22 mouse cellular contexts compared by ENCODE assay signal in genomic region chr4:99131227-99131653, GRCm38 (mm10). TPM values are rescaled to one million over a fixed set of nuclear protein-coding genes. Genes with fewer than 3 reads are reported as not detected.
DNase-seq lines count a peak whose midpoint lies in the region; ATAC-seq and TF ChIP-seq lines count a peak whose summit lies in the region.
"Had no signal": no experiment of that assay in that cellular context is flagged by ENCODE, and none has a peak within 500 bp of the region (broad histone marks: within the 10 kb centered on the region; RNA-seq: fewer than 3 reads in every experiment).

No protein-coding gene starts in this region.

- peaks cover 0 to 6% of the 10 kb centered on the region in 2 experiments; a peak in 2 of 4 replicates for H3K36me3 ChIP-seq in MEL (ENCODE audit: control insufficient read depth in 1 of 2, insufficient read depth in 2 of 2, low read length in 2 of 2)
- H3K36me3 ChIP-seq in hindbrain, postnatal 0 days (ENCODE audit: insufficient read depth, low read length), result no peaks in the 10 kb centered on the region
- H3K36me3 ChIP-seq: forebrain, embryonic 12.5 days; heart, embryonic 12.5 days; hindbrain, embryonic 12.5 days; kidney, embryonic 15.5 days; liver, embryonic 15.5 days; lung, embryonic 15.5 days; midbrain, embryonic 12.5 days had no signal

- peak; percentile 32 to 63; a peak in 2 of 4 replicates for TF ChIP-seq EP300 in MEL (IDR thresholded peaks at IDR 0.05; ENCODE audit: low read depth in 1 of 2, low read length in 2 of 2)

- H3K9ac ChIP-seq in MEL (ENCODE audit: control insufficient read depth, low read depth, low read length, poor library complexity, severe bottlenecking), result no peak overlapping the region
- no peak overlapping the region for H3K9ac ChIP-seq in hindbrain, postnatal 0 days (replicated peaks; ENCODE audit: low read length)
- H3K9ac ChIP-seq: forebrain, embryonic 12.5 days; heart, embryonic 12.5 days; hindbrain, embryonic 12.5 days; kidney, embryonic 15.5 days; liver, embryonic 15.5 days; lung, embryonic 15.5 days; midbrain, embryonic 12.5 days had no signal

- no peak for TF ChIP-seq POLR2A in MEL (IDR thresholded peaks at IDR 0.05; ENCODE audit: control insufficient read depth in 1 of 2, insufficient read depth in 1 of 2, low read depth in 1 of 2, low read length in 2 of 2, poor library complexity in 1 of 2)

- H3K4me2 ChIP-seq in hindbrain, postnatal 0 days (ENCODE audit: low read depth, low read length), result no peak overlapping the region
- H3K4me2 ChIP-seq: forebrain, embryonic 12.5 days; heart, embryonic 12.5 days; hindbrain, embryonic 12.5 days; kidney, embryonic 15.5 days; liver, embryonic 15.5 days; lung, embryonic 15.5 days; midbrain, embryonic 12.5 days had no signal

- H3K27ac ChIP-seq in MEL (ENCODE audit: control insufficient read depth, low read depth, low read length), result no peak overlapping the region
- no peak overlapping the region for H3K27ac ChIP-seq in hindbrain, postnatal 0 days
- no peak overlapping the region for H3K27ac ChIP-seq in gastrocnemius, adult 2 months
- H3K27ac ChIP-seq: forebrain, embryonic 12.5 days; hindbrain, embryonic 12.5 days; kidney, embryonic 15.5 days; liver, embryonic 15.5 days; lung, embryonic 15.5 days; midbrain, embryonic 12.5 days had no signal

- intact Hi-C loops in gastrocnemius, adult 2 months (cut with DNase I), result no loop called here

- H3K4me1 ChIP-seq in MEL (ENCODE audit: control insufficient read depth in 1 of 2, insufficient read depth in 2 of 2, low read length in 2 of 2), result peaks cover 2 to 11% of the 10 kb centered on the region in 2 experiments; a peak in 3 of 4 replicates
- H3K4me1 ChIP-seq in hindbrain, postnatal 0 days (ENCODE audit: insufficient read depth, low read length), result no peaks in the 10 kb centered on the region
- H3K4me1 ChIP-seq: heart, embryonic 12.5 days; hindbrain, embryonic 12.5 days; kidney, embryonic 15.5 days; liver, embryonic 15.5 days; lung, embryonic 15.5 days; midbrain, embryonic 12.5 days had no signal

- peaks cover 0 to 3% of the 10 kb centered on the region in 2 experiments; a peak in 2 of 4 replicates for H3K27me3 ChIP-seq in MEL (ENCODE audit: control insufficient read depth in 1 of 2, insufficient read depth in 2 of 2, low read length in 2 of 2)
- no peaks in the 10 kb centered on the region for H3K27me3 ChIP-seq in hindbrain, postnatal 0 days (ENCODE audit: insufficient read depth, low read length)
- H3K27me3 ChIP-seq: forebrain, embryonic 12.5 days; heart, embryonic 12.5 days; hindbrain, embryonic 12.5 days; lung, embryonic 15.5 days; midbrain, embryonic 12.5 days; Patski had no signal

- ATAC-seq in hematopoietic stem cell, adult 5-6 weeks (replicated peaks in 1 of 2; ENCODE audit: insufficient read depth in 1 of 2, low FRiP score in 2 of 2, low TSS enrichment in 1 of 2, low read depth in 1 of 2, poor library complexity in 2 of 2, severe bottlenecking in 2 of 2), result peak; percentile 48 to 59; a peak in 3 of 4 replicates
- ATAC-seq in megakaryocyte progenitor cell, adult 5-6 weeks (replicated peaks; ENCODE audit: poor library complexity), result peak; percentile 61
- ATAC-seq in hindbrain, postnatal 0 days, result no peak
- ATAC-seq: Patski had no signal

- TF ChIP-seq CTCF in MEL (IDR thresholded peaks at IDR 0.05 in 2 of 3, conservative IDR thresholded peaks at IDR 0.05 in 1 of 3; ENCODE audit: control insufficient read depth in 1 of 3, insufficient read depth in 1 of 3, low read depth in 2 of 3, low read length in 3 of 3, poor library complexity in 1 of 3, severe bottlenecking in 1 of 3), result no peak
- no peak for TF ChIP-seq CTCF in hindbrain, postnatal 0 days (IDR thresholded peaks at IDR 0.05; ENCODE audit: low read depth)
- TF ChIP-seq CTCF in gastrocnemius, adult 2 months (IDR thresholded peaks at IDR 0.05), result no peak

- no peaks in the 10 kb centered on the region for H3K79me2 ChIP-seq in MEL (ENCODE audit: control insufficient read depth, insufficient read depth, low read length, poor library complexity)

- TF ChIP-seq RAD21 in MEL (IDR thresholded peaks at IDR 0.05; ENCODE audit: low read depth, low read length), result no peak

- DNase-seq in adrenal gland, postnatal 14 days, result peak; percentile 34
- no peak for DNase-seq in adrenal gland, adult 18-20 months (ENCODE audit: low spot score in 2 of 2)
- DNase-seq in MEL (ENCODE audit: low read depth, low spot score), result peak; percentile 30
- DNase-seq in hindbrain, postnatal 0 days (ENCODE audit: low spot score), result no peak
- DNase-seq in cerebellum, postnatal 14 days, result no peak
- DNase-seq in gastrocnemius, adult 2 months, result no peak
- DNase-seq: cerebellum, adult 9-10 months; heart, postnatal 10 days; kidney, postnatal 36 days; lung, postnatal 4 days; right cerebral cortex, postnatal 14 days; spleen, adult 18-20 months had no signal

- 90% methylated on average over 9 of the region's 9 CpGs for WGBS in hindbrain, postnatal 0 days

- no peaks in the 10 kb centered on the region for H3K9me3 ChIP-seq in MEL (replicated peaks; ENCODE audit: insufficient read depth, low read length)
- no peaks in the 10 kb centered on the region for H3K9me3 ChIP-seq in hindbrain, postnatal 0 days (ENCODE audit: low read length)
- H3K9me3 ChIP-seq: forebrain, embryonic 12.5 days; heart, embryonic 12.5 days; hindbrain, embryonic 12.5 days; kidney, embryonic 15.5 days; liver, embryonic 15.5 days; lung, embryonic 15.5 days; midbrain, embryonic 12.5 days had no signal

- H3K4me3 ChIP-seq in MEL (ENCODE audit: control insufficient read depth in 1 of 2, insufficient read depth in 1 of 2, low read depth in 2 of 2, low read length in 2 of 2), result no peak overlapping the region
- H3K4me3 ChIP-seq in hindbrain, postnatal 0 days (ENCODE audit: low read length), result no peak overlapping the region
- H3K4me3 ChIP-seq in gastrocnemius, adult 2 months, result no peak overlapping the region
- H3K4me3 ChIP-seq: forebrain, embryonic 12.5 days; heart, embryonic 12.5 days; hindbrain, embryonic 12.5 days; kidney, embryonic 15.5 days; liver, embryonic 15.5 days; lung, embryonic 15.5 days; midbrain, embryonic 12.5 days had no signal

TF ChIP-seq in MEL, 35 proteins besides CTCF, POLR2A, EP300 and RAD21:
- TF ChIP-seq UBTF (IDR thresholded peaks at IDR 0.05; ENCODE audit: borderline replicate concordance, insufficient read depth, low read depth, low read length) (no peak), JUND (IDR thresholded peaks at IDR 0.05; ENCODE audit: low read depth, low read length) (no peak), GATA1 (IDR thresholded peaks at IDR 0.05; ENCODE audit: low read depth, low read length) (peak; percentile 52), RCOR1 (IDR thresholded peaks at IDR 0.05; ENCODE audit: low read depth, low read length) (peak; percentile 95), MEF2A (IDR thresholded peaks at IDR 0.05; ENCODE audit: extremely low read depth, insufficient replicate concordance, low read depth, low read length, poor library complexity, severe bottlenecking) (0 out of 2 replicates have a peak, but pooled peaks have one; percentile 23), USF1 (IDR thresholded peaks at IDR 0.05; ENCODE audit: low read depth, low read length) (no peak), ETS1 (IDR thresholded peaks at IDR 0.05; ENCODE audit: low read depth, low read length) (peak; percentile 58; the same call in 1 of the 2 replicates), POLR2AphosphoS5 (IDR thresholded peaks at IDR 0.05; ENCODE audit: borderline replicate concordance, low read depth, low read length) (no peak), TBP (IDR thresholded peaks at IDR 0.05; ENCODE audit: low read depth, low read length) (no peak), TCF12 (IDR thresholded peaks at IDR 0.05; ENCODE audit: low read depth, low read length) (peak; percentile 56; the same call in 1 of the 2 replicates), NELFE (IDR thresholded peaks at IDR 0.05; ENCODE audit: low read depth, low read length) (no peak)

RNA-seq across cellular contexts. Expression of gene Dock7, which starts 10.5 kb away (rescaled TPM):
- total RNA-seq in adrenal gland, postnatal 14 days (2021), result 39.6 and 43.3 TPM in 2 replicates
- total RNA-seq in adrenal gland, adult 18-20 months (2021), result 10 to 100 TPM; 28.3 to 43.3 TPM
- total RNA-seq in MEL (2012; rRNA removed), result 19.8 and 21.0 TPM in 2 replicates
- 10 to 100 TPM in 1 of 2 experiments, not detected in 1; 19.5 TPM for polyA plus RNA-seq in MEL (2012; ENCODE audit: insufficient read depth in 1 of 2, insufficient read length in 2 of 2, low read depth in 1 of 2, low replicate concordance in 2 of 2, missing spikeins in 1 of 2)
- 63.0 and 72.2 TPM in 2 replicates for total RNA-seq in hematopoietic stem cell, adult 5-6 weeks (2017)
- total RNA-seq in megakaryocyte progenitor cell, adult 5-6 weeks (2015), result 22.8 and 32.5 TPM in 2 replicates
- 20.4 and 27.8 TPM in 2 replicates for total RNA-seq in megakaryocyte progenitor cell, adult 5-6 weeks (2017)
- total RNA-seq in hindbrain, postnatal 0 days (2014; rRNA removed), result 71.5 and 72.8 TPM in 2 replicates
- polyA plus RNA-seq in hindbrain, postnatal 0 days (2015; fragmentation: Nextera tagmentation; extraction: Ambion mirVana), result 29.3 and 31.4 TPM in 2 replicates
- 1 to 10 TPM; 6.4 to 9.1 TPM for total RNA-seq in gastrocnemius, adult 2 months (2021)

Comparison
In these comparisons a context has a peak if more than half of its experiments do, and no peak if none do; other contexts are left out.
1. DNase-seq: peak in adrenal gland, postnatal 14 days (single experiment) and MEL (single experiment); none in adrenal gland, adult 18-20 months (0 of 2), hindbrain, postnatal 0 days (single experiment), cerebellum, postnatal 14 days (0 of 2) and gastrocnemius, adult 2 months (single experiment).